Mouse (Mus musculus): ENCODE results near the gene Atp6v0b.

Gene Atp6v0b

GRCm38 (mm10) chr4:117908834-117909453 is 21.8 kb upstream of the Atp6v0b start:
- no peak for DNase-seq (ENCODE audit: low read depth, low spot score)

GRCm38 (mm10) chr4:117906196-117906595 is 19.1 kb upstream of the Atp6v0b start:
- DNase-seq (ENCODE audit: low read depth, low spot score): no peak

- no peak for DNase-seq (ENCODE audit: low read depth, low spot score)
These were observed 17.6 kb upstream of the Atp6v0b start for GRCm38 (mm10) chr4:117904761-117905160.

- no peak for DNase-seq (ENCODE audit: low read depth, low spot score)
These were observed 17.0 kb upstream of the Atp6v0b start for GRCm38 (mm10) chr4:117904094-117904493.

- no peak for DNase-seq (ENCODE audit: low read depth, low spot score)
These were observed 11.0 kb upstream of the Atp6v0b start for GRCm38 (mm10) chr4:117898111-117898510.

- DNase-seq (ENCODE audit: low read depth, low spot score): no peak
These were observed 8.9 kb upstream of the Atp6v0b start for GRCm38 (mm10) chr4:117896031-117896430.

- no peak for DNase-seq (ENCODE audit: low read depth, low spot score)
These were observed 8.2 kb upstream of the Atp6v0b start for GRCm38 (mm10) chr4:117895339-117895738.

GRCm38 (mm10) chr4:117894601-117895000 is 7.5 kb upstream of the Atp6v0b start:
- DNase-seq (ENCODE audit: low read depth, low spot score): no peak

- no peak for DNase-seq (ENCODE audit: low read depth, low spot score)
These were observed 6.2 kb upstream of the Atp6v0b start for GRCm38 (mm10) chr4:117893376-117893775.

GRCm38 (mm10) chr4:117891738-117892161 is 4.6 kb upstream of the Atp6v0b start, which contains the start of gene Dph2:
Gene Dph2, minus strand, starts transcription at chr4:117892032.
- DNase-seq (ENCODE audit: low read depth, low spot score): peak; percentile 75

- no peak for DNase-seq (ENCODE audit: low read depth, low spot score)
These were observed 3.6 kb upstream of the Atp6v0b start for GRCm38 (mm10) chr4:117890750-117891149.

GRCm38 (mm10) chr4:117890031-117890430 is 2.9 kb upstream of the Atp6v0b start:
- DNase-seq (ENCODE audit: low read depth, low spot score): no peak

- no peak for DNase-seq (ENCODE audit: low read depth, low spot score)
These were observed 2.3 kb upstream of the Atp6v0b start for GRCm38 (mm10) chr4:117889471-117889870.

GRCm38 (mm10) chr4:117887920-117888319 is 787 bp upstream of the Atp6v0b start:
- no peak for DNase-seq (ENCODE audit: low read depth, low spot score)

- DNase-seq (ENCODE audit: low read depth, low spot score): no peak
These were observed 489 bp downstream of the Atp6v0b start for GRCm38 (mm10) chr4:117886644-117887043.

GRCm38 (mm10) chr4:117885994-117886393 is 1.1 kb downstream of the Atp6v0b start:
- DNase-seq (ENCODE audit: low read depth, low spot score): no peak

- DNase-seq (ENCODE audit: low read depth, low spot score): no peak
These were observed 2.0 kb downstream of the Atp6v0b start for GRCm38 (mm10) chr4:117885093-117885492.

GRCm38 (mm10) chr4:117884146-117884545 is 3.0 kb downstream of the Atp6v0b start:
- DNase-seq (ENCODE audit: low read depth, low spot score): no peak

GRCm38 (mm10) chr4:117882701-117883691 is 4.1 kb downstream of the Atp6v0b start, which contains the start of gene B4galt2:
Gene B4galt2, minus strand, starts transcription at chr4:117883487.
- no peak for DNase-seq (ENCODE audit: low read depth, low spot score)

GRCm38 (mm10) chr4:117878703-117879102 is 8.4 kb downstream of the Atp6v0b start:
- DNase-seq (ENCODE audit: low read depth, low spot score): no peak

- no peak for DNase-seq (ENCODE audit: low read depth, low spot score)
These were observed 8.8 kb downstream of the Atp6v0b start for GRCm38 (mm10) chr4:117878301-117878700.

GRCm38 (mm10) chr4:117873615-117874014 is 13.5 kb downstream of the Atp6v0b start:
- DNase-seq (ENCODE audit: low read depth, low spot score): no peak
